Mouse (Mus musculus) myocyte (in vitro differentiated cells): ENCODE results near the gene Gpc5.

Experiments
- CEBPB ChIP-seq: IDR thresholded peaks from 2 replicates; pipeline ENCODE4 v1.6.1; 2011; ENCODE audit warnings: mild to moderate bottlenecking, moderate library complexity; ENCODE audit not compliant: poor library complexity, insufficient read depth, severe bottlenecking
- E2F4 ChIP-seq: IDR thresholded peaks from one replicate; pipeline ENCODE4 v1.6.1; 2011; ENCODE audit warnings: mild to moderate bottlenecking, control low read depth, moderate library complexity; ENCODE audit not compliant: insufficient read depth
- MAX ChIP-seq: IDR thresholded peaks from one replicate; pipeline ENCODE4 v1.6.1; 2011; ENCODE audit warnings: low read depth, mild to moderate bottlenecking, control low read depth
- MYOD1 ChIP-seq, 3 experiments: IDR thresholded peaks; one replicate each; pipeline ENCODE4 v1.6.1; 2011; ENCODE audit warnings: control low read depth in 2 of 3, low read depth in 2 of 3, mild to moderate bottlenecking in 2 of 3, moderate library complexity in 1 of 3; ENCODE audit not compliant: insufficient read length in 2 of 3, control insufficient read depth in 1 of 3
- MYOG ChIP-seq, 3 experiments: IDR thresholded peaks; one replicate each; pipeline ENCODE4 v1.6.1; 2011; ENCODE audit warnings: control low read depth in 2 of 3, low read depth in 2 of 3, mild to moderate bottlenecking in 2 of 3; ENCODE audit not compliant: insufficient read length in 2 of 3, control insufficient read depth in 1 of 3, insufficient read depth in 1 of 3
- POLR2A ChIP-seq: IDR thresholded peaks from one replicate; pipeline ENCODE4 v1.6.1; 2011; ENCODE audit warnings: low read depth, mild to moderate bottlenecking, control low read depth, moderate library complexity; ENCODE audit not compliant: insufficient read length
- POLR2AphosphoS2 ChIP-seq: IDR thresholded peaks from one replicate; pipeline ENCODE4 v1.6.1; 2011; ENCODE audit warnings: low read depth, control low read depth; ENCODE audit not compliant: insufficient read length
- SRF ChIP-seq: IDR thresholded peaks from one replicate; pipeline ENCODE4 v1.6.1; 2011; ENCODE audit warnings: low read depth; ENCODE audit not compliant: control insufficient read depth, insufficient read length
- TCF12 ChIP-seq: IDR thresholded peaks from one replicate; pipeline ENCODE4 v1.6.1; 2011; ENCODE audit warnings: mild to moderate bottlenecking, control low read depth; ENCODE audit not compliant: poor library complexity, insufficient read depth, severe bottlenecking
- TCF3 ChIP-seq: IDR thresholded peaks from one replicate; pipeline ENCODE4 v1.6.1; 2011; ENCODE audit warnings: low read depth, control low read depth; ENCODE audit not compliant: insufficient read length

DNA sequence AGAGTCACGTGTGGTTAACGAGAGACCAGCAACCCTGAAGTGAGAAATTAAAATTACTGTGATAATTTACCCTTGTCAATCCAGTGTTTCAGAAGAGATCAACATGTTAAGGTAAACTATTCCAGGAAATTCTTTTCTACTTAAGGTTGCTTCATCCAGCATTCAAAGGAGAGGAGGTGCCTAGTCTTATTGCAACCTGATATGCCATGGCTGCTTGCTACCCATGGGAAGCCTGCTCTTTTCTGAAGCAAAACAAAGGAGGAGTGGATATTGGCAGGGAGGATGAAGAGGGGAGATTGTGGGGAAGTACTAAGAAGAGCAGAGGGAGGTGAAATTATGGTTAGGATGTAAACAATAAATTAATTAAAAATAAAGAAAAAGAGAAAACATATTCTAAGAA lies 15.5 kb downstream of the Gpc5 start:
- no peak for TF ChIP-seq TCF12
- TF ChIP-seq POLR2A: no peak
- TF ChIP-seq MYOG (IDR thresholded peaks at IDR 0.05; ENCODE audit: control insufficient read depth in 1 of 3, insufficient read depth in 1 of 3, insufficient read length in 2 of 3, low read depth in 2 of 3): no peak
- TF ChIP-seq MAX: no peak
- TF ChIP-seq POLR2AphosphoS2: no peak
- no peak for TF ChIP-seq MYOD1 (IDR thresholded peaks at IDR 0.05; ENCODE audit: control insufficient read depth in 1 of 3, insufficient read length in 2 of 3, low read depth in 2 of 3)
- TF ChIP-seq CEBPB: no peak
- no peak for TF ChIP-seq SRF
- TF ChIP-seq E2F4: no peak
- no peak for TF ChIP-seq TCF3
